Comparison of ENCODE assay signal across 17 mouse cellular contexts in the genomic region with DNA sequence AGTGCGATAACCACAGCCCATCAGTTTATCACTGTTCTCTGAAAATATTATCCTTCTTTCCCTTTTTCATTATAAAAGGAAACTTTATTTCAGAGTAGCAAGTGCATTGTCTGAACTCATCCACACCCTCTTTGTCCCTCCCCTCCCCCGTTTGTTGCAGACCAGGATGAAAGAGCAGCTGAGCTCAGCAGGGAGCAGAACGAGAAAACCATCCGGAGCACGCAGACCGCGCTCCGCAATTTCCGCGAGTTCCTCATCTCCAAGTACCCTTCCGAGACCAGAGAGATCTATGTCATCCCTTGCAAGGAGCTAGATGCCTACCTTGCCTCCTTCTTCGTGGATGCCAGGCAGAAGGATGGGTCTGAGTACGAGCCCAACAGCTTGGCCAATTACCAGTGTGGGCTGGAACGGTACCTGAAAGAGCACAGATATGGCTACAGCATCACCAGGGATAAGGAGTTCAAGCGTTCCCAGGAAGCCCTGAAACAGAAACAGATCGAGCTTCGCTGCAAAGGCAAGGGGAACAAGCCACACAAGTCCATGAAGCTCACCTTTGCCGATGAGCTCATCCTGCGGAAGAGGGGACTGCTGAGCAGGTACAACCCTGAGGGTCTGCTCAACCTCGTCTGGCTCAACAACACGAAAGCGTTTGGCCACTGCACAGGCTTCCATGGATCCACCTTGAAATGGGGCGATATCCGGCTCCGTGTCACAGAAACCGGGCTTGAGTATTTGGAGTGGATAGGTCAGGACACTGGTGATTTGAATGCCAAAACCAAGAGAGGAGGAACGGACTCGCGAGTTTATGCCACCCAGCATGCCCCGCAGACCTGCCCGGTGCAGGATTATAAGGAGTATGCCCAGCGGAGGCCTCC.
DNase-seq lines count a peak whose midpoint lies in the region; ATAC-seq and TF ChIP-seq lines count a peak whose summit lies in the region.
"Had no signal": no experiment of that assay in that cellular context is flagged by ENCODE, and none has a peak within 500 bp of the region (broad histone marks: within the 10 kb centered on the region; RNA-seq: fewer than 3 reads in every experiment).

No protein-coding gene starts in this region.

- H3K27me3 ChIP-seq in hindbrain, embryonic 10.5 days (ENCODE audit: insufficient read depth, poor library complexity, severe bottlenecking): no peaks in the 10 kb centered on the region
- no peaks in the 10 kb centered on the region for H3K27me3 ChIP-seq in hindbrain, embryonic 12.5 days
- H3K27me3 ChIP-seq in neural tube, embryonic 14.5 days (ENCODE audit: control insufficient read depth, insufficient read depth, low read length): no peaks in the 10 kb centered on the region
- no peaks in the 10 kb centered on the region for H3K27me3 ChIP-seq in cerebellum, adult 2 months (ENCODE audit: control insufficient read depth, insufficient read depth, low read length)
- no peaks in the 10 kb centered on the region for H3K27me3 ChIP-seq in hindbrain, postnatal 0 days (ENCODE audit: insufficient read depth, low read length)
- H3K27me3 ChIP-seq: embryonic facial prominence, embryonic 13.5 days; heart, embryonic 15.5 days; limb, embryonic 15.5 days had no signal

- H3K4me3 ChIP-seq in hindbrain, embryonic 10.5 days: no peak overlapping the region
- no peak overlapping the region for H3K4me3 ChIP-seq in hindbrain, embryonic 12.5 days
- no peak overlapping the region for H3K4me3 ChIP-seq in neural tube, embryonic 14.5 days (ENCODE audit: low read depth, low read length)
- H3K4me3 ChIP-seq in cerebellum, adult 2 months (replicated peaks; ENCODE audit: insufficient read depth, low read depth, low read length): peak overlapping the region; percentile 52
- no peak overlapping the region for H3K4me3 ChIP-seq in hindbrain, postnatal 0 days (ENCODE audit: low read length)
- H3K4me3 ChIP-seq: embryonic facial prominence, embryonic 13.5 days; heart, embryonic 15.5 days; limb, embryonic 15.5 days had no signal

- no peak for DNase-seq in hindbrain, embryonic 10.5 days (ENCODE audit: low spot score)
- no peak for DNase-seq in neural tube, embryonic 10.5 days (ENCODE audit: extremely low spot score, low spot score)
- peak; percentile 27 to 28 for DNase-seq in cerebellum, adult 2 months
- no peak for DNase-seq in hindbrain, postnatal 0 days (ENCODE audit: low spot score)
- DNase-seq in urinary bladder, postnatal 25 days (ENCODE audit: low spot score): no peak
- DNase-seq in left cerebral cortex, adult 9 months (ENCODE audit: low spot score in 2 of 2): no peak
- DNase-seq: adrenal gland, adult 8-10 months; heart, adult 18-20 months; lung, adult 18-20 months; lung, postnatal 36 days had no signal

- no peak for ATAC-seq in hindbrain, embryonic 12.5 days (ENCODE audit: low FRiP score)
- 0 out of 2 replicates have a peak, but pooled peaks have one; percentile 7 for ATAC-seq in neural tube, embryonic 14.5 days (ENCODE audit: low read depth)
- ATAC-seq in hindbrain, postnatal 0 days: 0 out of 2 replicates have a peak, but pooled peaks have one; percentile 22
- ATAC-seq: midbrain, embryonic 16.5 days had no signal

- no peak for TF ChIP-seq POLR2A in cerebellum, adult 2 months (IDR thresholded peaks at IDR 0.05; ENCODE audit: borderline replicate concordance, insufficient read depth, low read length)

- peaks cover 34% of the 10 kb centered on the region for H3K4me1 ChIP-seq in hindbrain, embryonic 10.5 days (replicated peaks)
- H3K4me1 ChIP-seq in hindbrain, embryonic 12.5 days: peaks cover 15% of the 10 kb centered on the region; the same call in 1 of the 2 replicates
- peaks cover 24% of the 10 kb centered on the region for H3K4me1 ChIP-seq in neural tube, embryonic 14.5 days (ENCODE audit: control insufficient read depth, insufficient read depth, low read length)
- H3K4me1 ChIP-seq in cerebellum, adult 2 months (ENCODE audit: control insufficient read depth, insufficient read depth, low read length): no peaks in the 10 kb centered on the region
- peaks cover 4% of the 10 kb centered on the region; the same call in 1 of the 2 replicates for H3K4me1 ChIP-seq in hindbrain, postnatal 0 days (ENCODE audit: insufficient read depth, low read length)

- H3K9me3 ChIP-seq in hindbrain, embryonic 10.5 days: no peaks in the 10 kb centered on the region
- no peaks in the 10 kb centered on the region for H3K9me3 ChIP-seq in hindbrain, embryonic 12.5 days (replicated peaks)
- no peaks in the 10 kb centered on the region for H3K9me3 ChIP-seq in neural tube, embryonic 14.5 days (ENCODE audit: control insufficient read depth, low read length)
- H3K9me3 ChIP-seq in hindbrain, postnatal 0 days (ENCODE audit: low read length): no peaks in the 10 kb centered on the region
- H3K9me3 ChIP-seq: embryonic facial prominence, embryonic 13.5 days; G1E; heart, embryonic 15.5 days; limb, embryonic 15.5 days had no signal

- peaks cover 22% of the 10 kb centered on the region for H3K36me3 ChIP-seq in hindbrain, embryonic 10.5 days
- H3K36me3 ChIP-seq in hindbrain, embryonic 12.5 days: peaks cover 8% of the 10 kb centered on the region; the same call in 1 of the 2 replicates
- no peaks in the 10 kb centered on the region; the same call in 1 of the 2 replicates for H3K36me3 ChIP-seq in neural tube, embryonic 14.5 days (ENCODE audit: control insufficient read depth, insufficient read depth, low read length)
- H3K36me3 ChIP-seq in hindbrain, postnatal 0 days (ENCODE audit: insufficient read depth, low read length): no peaks in the 10 kb centered on the region

- H3K4me2 ChIP-seq in hindbrain, embryonic 12.5 days (replicated peaks): no peak overlapping the region
- H3K4me2 ChIP-seq in neural tube, embryonic 14.5 days (ENCODE audit: low read depth, low read length): no peak overlapping the region
- 0 out of 2 replicates have a peak overlapping the region, but pooled peaks have one; percentile 11 for H3K4me2 ChIP-seq in hindbrain, postnatal 0 days (ENCODE audit: low read depth, low read length)
- H3K4me2 ChIP-seq: embryonic facial prominence, embryonic 13.5 days; heart, embryonic 15.5 days; limb, embryonic 15.5 days had no signal

- 78% methylated on average over 32 of the region's 32 CpGs for WGBS in hindbrain, embryonic 10.5 days
- WGBS in hindbrain, embryonic 12.5 days: 78% methylated on average over 32 of the region's 32 CpGs
- WGBS in neural tube, embryonic 14.5 days: 79% methylated on average over 32 of the region's 32 CpGs
- 50% methylated on average over 32 of the region's 32 CpGs for WGBS in cerebellum, adult 2 months
- WGBS in hindbrain, postnatal 0 days: 73% methylated on average over 32 of the region's 32 CpGs

- no peak for TF ChIP-seq CTCF in cerebellum, adult 2 months (IDR thresholded peaks at IDR 0.05; ENCODE audit: borderline replicate concordance, insufficient read depth, low read depth, low read length)
- no peak for TF ChIP-seq CTCF in hindbrain, postnatal 0 days (IDR thresholded peaks at IDR 0.05; ENCODE audit: low read depth)

- H3K27ac ChIP-seq in hindbrain, embryonic 10.5 days: 0 out of 2 replicates have a peak overlapping the region, but pooled peaks have one; percentile 8
- no peak overlapping the region for H3K27ac ChIP-seq in hindbrain, embryonic 12.5 days
- no peak overlapping the region for H3K27ac ChIP-seq in neural tube, embryonic 14.5 days (ENCODE audit: low read depth, low read length)
- no peak overlapping the region for H3K27ac ChIP-seq in cerebellum, adult 2 months (ENCODE audit: insufficient read depth, low read length)
- H3K27ac ChIP-seq in hindbrain, postnatal 0 days: no peak overlapping the region
- H3K27ac ChIP-seq: embryonic facial prominence, embryonic 13.5 days; heart, embryonic 15.5 days; limb, embryonic 15.5 days had no signal

- H3K9ac ChIP-seq in hindbrain, embryonic 12.5 days: no peak overlapping the region
- H3K9ac ChIP-seq in neural tube, embryonic 14.5 days (replicated peaks; ENCODE audit: low read depth, low read length): no peak overlapping the region
- no peak overlapping the region for H3K9ac ChIP-seq in hindbrain, postnatal 0 days (replicated peaks; ENCODE audit: low read length)
- H3K9ac ChIP-seq: embryonic facial prominence, embryonic 13.5 days; heart, embryonic 15.5 days; limb, embryonic 15.5 days had no signal

Comparison
In these comparisons a context has a peak if more than half of its experiments do, and no peak if none do; other contexts are left out.
1. DNase-seq: peak in cerebellum, adult 2 months (2 of 2); none in hindbrain, embryonic 10.5 days (single experiment), neural tube, embryonic 10.5 days (single experiment), hindbrain, postnatal 0 days (single experiment), urinary bladder, postnatal 25 days (single experiment) and left cerebral cortex, adult 9 months (0 of 2).